Comparison of ENCODE assay signal across 50 mouse cellular contexts in the genomic region with DNA sequence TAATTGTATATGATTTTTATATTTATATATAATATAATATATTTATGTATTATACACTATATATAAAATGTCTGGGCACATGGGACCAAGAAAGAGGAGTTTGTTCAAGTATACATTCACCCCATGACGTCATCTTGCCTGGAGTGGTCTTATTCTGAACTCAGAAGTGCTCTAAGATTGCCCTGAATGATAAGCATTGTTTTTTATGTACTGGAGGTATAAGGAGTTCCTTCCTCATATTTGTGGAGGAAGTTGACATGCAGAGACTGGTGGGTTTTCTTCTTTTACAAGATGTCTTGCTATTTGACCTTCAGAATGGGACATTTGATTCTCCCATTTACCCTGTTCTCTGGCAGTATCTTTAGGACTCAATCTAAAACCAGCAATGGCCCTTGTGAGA. TPM values are rescaled to one million over a fixed set of nuclear protein-coding genes. Genes with fewer than 3 reads are reported as not detected.
"Had no signal": no experiment of that assay in that cellular context is flagged by ENCODE, and none has a peak within 500 bp of the region (broad histone marks: within the 10 kb centered on the region; RNA-seq: fewer than 3 reads in every experiment).

No protein-coding gene starts in this region.

- H3K4me3 ChIP-seq: heart, embryonic 10.5 days; heart, embryonic 12.5 days; heart, embryonic 13.5 days; heart, embryonic 15.5 days; hindbrain, embryonic 10.5 days; hindbrain, embryonic 12.5 days; hindbrain, embryonic 13.5 days; hindbrain, embryonic 15.5 days; intestine, embryonic 15.5 days; kidney, embryonic 15.5 days; layer of hippocampus, adult 2 months; left cerebral cortex, adult 2 months had no signal

- H3K9me3 ChIP-seq: heart, embryonic 10.5 days; heart, embryonic 12.5 days; heart, embryonic 13.5 days; heart, embryonic 15.5 days; hindbrain, embryonic 10.5 days; hindbrain, embryonic 12.5 days; hindbrain, embryonic 13.5 days; hindbrain, embryonic 15.5 days; intestine, embryonic 15.5 days; kidney, embryonic 15.5 days had no signal

- H3K27ac ChIP-seq: heart, embryonic 10.5 days; heart, embryonic 13.5 days; heart, embryonic 15.5 days; hindbrain, embryonic 10.5 days; hindbrain, embryonic 12.5 days; hindbrain, embryonic 13.5 days; hindbrain, embryonic 14.5 days; hindbrain, embryonic 15.5 days; hindbrain, postnatal 0 days; intestine, embryonic 15.5 days; kidney, embryonic 15.5 days; kidney, postnatal 0 days; layer of hippocampus, adult 2 months; left cerebral cortex, adult 2 months had no signal

- H3K27me3 ChIP-seq: heart, embryonic 12.5 days; heart, embryonic 13.5 days; heart, embryonic 15.5 days; hindbrain, embryonic 12.5 days; hindbrain, embryonic 13.5 days; hindbrain, embryonic 15.5 days; intestine, embryonic 15.5 days; kidney, embryonic 15.5 days had no signal

- H3K4me1 ChIP-seq: heart, embryonic 10.5 days; heart, embryonic 12.5 days; heart, embryonic 15.5 days; hindbrain, embryonic 10.5 days; hindbrain, embryonic 12.5 days; hindbrain, embryonic 13.5 days; hindbrain, embryonic 15.5 days; intestine, embryonic 15.5 days; kidney, embryonic 15.5 days had no signal

- H3K9ac ChIP-seq: heart, embryonic 12.5 days; heart, embryonic 13.5 days; heart, embryonic 15.5 days; hindbrain, embryonic 12.5 days; hindbrain, embryonic 13.5 days; hindbrain, embryonic 14.5 days; hindbrain, embryonic 15.5 days; intestine, embryonic 15.5 days; kidney, embryonic 15.5 days had no signal

- DNase-seq: heart, postnatal 10 days; heart, postnatal 14 days; heart, postnatal 36 days; heart, postnatal 4 days; kidney, adult 11 months; kidney, adult 18-20 months; kidney, adult 2 months; kidney, adult 8-10 months; kidney, adult 9 months; kidney, postnatal 10 days; kidney, postnatal 14 days; kidney, postnatal 25 days; kidney, postnatal 36 days; kidney, postnatal 4 days; layer of hippocampus, adult 9-11 months; layer of hippocampus, postnatal 36 days had no signal

- H3K4me2 ChIP-seq: heart, embryonic 11.5 days; heart, embryonic 12.5 days; heart, embryonic 13.5 days; heart, embryonic 15.5 days; hindbrain, embryonic 12.5 days; hindbrain, embryonic 13.5 days; hindbrain, embryonic 14.5 days; hindbrain, embryonic 15.5 days; intestine, embryonic 15.5 days; kidney, embryonic 15.5 days had no signal

- ATAC-seq: hindbrain, embryonic 16.5 days; hindbrain, postnatal 0 days; inflammation-experienced regulatory T-cells, adult 6 months; intestine, embryonic 15.5 days; intestine, embryonic 16.5 days; intestine, postnatal 0 days had no signal

- H3K36me3 ChIP-seq: heart, embryonic 10.5 days; heart, embryonic 12.5 days; heart, embryonic 13.5 days; heart, embryonic 15.5 days; hindbrain, embryonic 10.5 days; hindbrain, embryonic 12.5 days; hindbrain, embryonic 13.5 days; hindbrain, embryonic 15.5 days; intestine, embryonic 15.5 days; kidney, embryonic 15.5 days had no signal

RNA-seq across cellular contexts. Expression of gene Trpv6, which starts 8.0 kb away (rescaled TPM):
- total RNA-seq: heart, postnatal 10 days; heart, postnatal 14 days; heart, postnatal 25 days; heart, postnatal 36 days; heart, postnatal 4 days; hematopoietic stem cell, adult 5-6 weeks; hindbrain, postnatal 0 days had no signal
- polyA plus RNA-seq: heart, embryonic 11.5 days; heart, embryonic 14.5 days; heart, embryonic 15.5 days; heart, postnatal 0 days had no signal

RNA-seq across cellular contexts. Expression of gene Trpv5, which starts 52.4 kb away (rescaled TPM):
- total RNA-seq: heart, postnatal 10 days; heart, postnatal 14 days; heart, postnatal 25 days; heart, postnatal 36 days; heart, postnatal 4 days; hematopoietic stem cell, adult 5-6 weeks; hindbrain, postnatal 0 days; layer of hippocampus, adult 18-20 months; layer of hippocampus, adult 2 months; layer of hippocampus, adult 8-10 months; layer of hippocampus, postnatal 10 days; layer of hippocampus, postnatal 25 days; layer of hippocampus, postnatal 36 days; left cerebral cortex, adult 18-20 months; left cerebral cortex, adult 2 months had no signal
- polyA plus RNA-seq: heart, embryonic 10.5 days; heart, embryonic 11.5 days; heart, embryonic 12.5 days; heart, embryonic 13.5 days; heart, embryonic 14.5 days; heart, embryonic 15.5 days; heart, embryonic 16.5 days; heart, postnatal 0 days; hindbrain, embryonic 10.5 days; hindbrain, embryonic 11.5 days; hindbrain, embryonic 12.5 days; hindbrain, embryonic 13.5 days; hindbrain, embryonic 14.5 days; hindbrain, embryonic 15.5 days; hindbrain, embryonic 16.5 days; hindbrain, postnatal 0 days; inflammation-experienced regulatory T-cells, adult 6 months; intestine, embryonic 14.5 days; large intestine, adult 2 months had no signal

RNA-seq across cellular contexts. Expression of gene Llcfc1, which starts 56.1 kb away (rescaled TPM):
- total RNA-seq: heart, postnatal 10 days; heart, postnatal 14 days; heart, postnatal 25 days; heart, postnatal 36 days; heart, postnatal 4 days; hematopoietic stem cell, adult 5-6 weeks; layer of hippocampus, adult 18-20 months; layer of hippocampus, adult 2 months; layer of hippocampus, adult 8-10 months; layer of hippocampus, postnatal 10 days; layer of hippocampus, postnatal 25 days; layer of hippocampus, postnatal 36 days; left cerebral cortex, adult 18-20 months; left cerebral cortex, adult 2 months had no signal
- polyA plus RNA-seq: heart, embryonic 10.5 days; heart, embryonic 11.5 days; heart, embryonic 12.5 days; heart, embryonic 13.5 days; heart, embryonic 14.5 days; heart, embryonic 15.5 days; heart, embryonic 16.5 days; heart, postnatal 0 days; hindbrain, embryonic 10.5 days; hindbrain, embryonic 11.5 days; hindbrain, embryonic 12.5 days; hindbrain, embryonic 13.5 days; hindbrain, embryonic 14.5 days; hindbrain, embryonic 15.5 days; hindbrain, embryonic 16.5 days; hindbrain, postnatal 0 days; inflammation-experienced regulatory T-cells, adult 6 months; intestine, embryonic 14.5 days; kidney, embryonic 14.5 days; large intestine, adult 2 months had no signal
